Mouse (Mus musculus) embryonic facial prominence, embryonic 15.5 days (tissue): Measurements from ENCODE around the gene Lrrc8e. TPM values are rescaled to one million over a fixed set of nuclear protein-coding genes. Genes with fewer than 3 reads are reported as not detected.
"Not testable (repeated sequence)": the region's sequence is repeated elsewhere in the genome, so short reads cannot be mapped to it uniquely, and the experiment has no call there.

Experiments
- ATAC-seq: fragments of 200-750 bp; cut with Nextera tagmentation; 2 replicates; pipeline ENCODE4 v1.8.0; 2017; ENCODE audit warnings: low read depth, moderate TSS enrichment; ENCODE audit not compliant: insufficient number of reproducible peaks, low FRiP score, low TSS enrichment
- H3K27ac ChIP-seq: fragments of 300-500 bp; sonication (generic); replicated peaks from 2 replicates; pipeline ENCODE4 v1.5.1; 2015; ENCODE audit warnings: mild to moderate bottlenecking, inconsistent platforms
- H3K27me3 ChIP-seq: fragments of 300-500 bp; sonication (generic); 2 replicates; pipeline ENCODE4 v1.6.1; 2015; ENCODE audit warnings: inconsistent platforms
- H3K36me3 ChIP-seq: fragments of 300-500 bp; sonication (generic); 2 replicates; pipeline ENCODE4 v1.6.1; 2015; ENCODE audit warnings: mild to moderate bottlenecking, inconsistent platforms
- H3K4me1 ChIP-seq: fragments of 300-500 bp; sonication (generic); 2 replicates; pipeline ENCODE4 v1.6.1; 2015; ENCODE audit warnings: inconsistent platforms
- H3K4me2 ChIP-seq: fragments of 300-500 bp; sonication (generic); replicated peaks from 2 replicates; pipeline ENCODE4 v1.6.1; 2015; ENCODE audit warnings: mild to moderate bottlenecking, inconsistent platforms
- H3K4me3 ChIP-seq: fragments of 300-500 bp; sonication (generic); replicated peaks from 2 replicates; pipeline ENCODE4 v1.5.1; 2015; ENCODE audit warnings: mild to moderate bottlenecking, inconsistent platforms
- H3K9ac ChIP-seq: fragments of 300-500 bp; sonication (generic); 2 replicates; pipeline ENCODE4 v1.6.1; 2015; ENCODE audit warnings: inconsistent platforms
- H3K9me3 ChIP-seq: fragments of 300-500 bp; sonication (generic); replicated peaks from 2 replicates; pipeline ENCODE4 v1.6.1; 2016; ENCODE audit warnings: inconsistent platforms
- WGBS: fragments of 180-500 bp; shearing (Covaris S2); methylation state at CpG from one replicate; pipeline ENCODE4 v1.1.7; 2015; 5-methylcytosine and 5-hydroxymethylcytosine counted together
- polyA plus RNA-seq: library from polyadenylated mRNA; unstranded; fragments of >200 nt; fragmentation: Nextera tagmentation; extraction: Ambion mirVana; gene quantifications from 2 replicates; pipeline ENCODE4 v1.2.1, GENCODE M21; 2015

Lrrc8e gene
- polyA plus RNA-seq, 1 experiment from 2014 or later, result 3.2 TPM

DNA sequence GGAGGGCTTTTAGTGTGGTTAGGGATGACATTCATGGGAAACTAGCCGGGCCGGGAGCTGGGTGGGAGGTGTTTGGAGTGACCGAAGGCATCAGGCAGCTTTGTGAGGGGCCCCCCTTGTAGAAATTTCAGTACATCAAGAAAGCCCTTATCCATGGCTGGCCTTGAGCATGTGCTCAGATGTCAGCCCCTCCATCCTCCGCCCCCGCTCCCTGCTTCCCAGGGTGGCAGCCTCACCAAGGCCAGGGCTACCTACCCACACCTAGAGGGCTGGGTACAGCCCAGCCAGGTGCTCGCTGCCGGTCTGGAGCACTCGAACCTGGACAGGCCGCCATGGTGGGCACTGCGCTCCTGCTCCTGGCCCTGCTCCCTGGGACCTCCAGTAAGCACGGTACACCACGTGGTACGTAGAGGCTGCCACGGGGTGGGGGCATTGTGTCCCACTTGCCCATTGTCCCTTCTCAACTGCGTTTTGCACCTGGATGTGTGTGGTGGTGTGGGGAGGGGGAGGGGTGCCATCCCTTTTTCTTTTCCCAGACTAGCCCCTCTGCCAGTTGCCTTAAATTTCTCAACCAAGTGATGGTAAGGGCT is 21.4 kb downstream of the Lrrc8e start, which contains the start of gene Tgfbr3l:
Gene Tgfbr3l (plus strand): TSS at position 264 of the 590 bp plus-strand sequence.
- no peak within 1 kb of the TSS for H3K9ac ChIP-seq
- H3K27ac ChIP-seq, result 0 out of 2 replicates have a peak within 1 kb of the TSS, but pooled peaks have one; percentile 17
- H3K9me3 ChIP-seq, result no peaks in the 10 kb centered on the region
- H3K27me3 ChIP-seq, result no peaks in the 10 kb centered on the region
- no peak within 1 kb of the TSS for H3K4me2 ChIP-seq
- no peak within 1 kb of the TSS for H3K4me3 ChIP-seq
- peaks cover 19% of the 10 kb centered on the region for H3K4me1 ChIP-seq
- H3K36me3 ChIP-seq, result peaks cover 53% of the 10 kb centered on the region
- ATAC-seq, result no peak
- WGBS, result 83% methylated on average over 15 of the region's 15 CpGs

DNA sequence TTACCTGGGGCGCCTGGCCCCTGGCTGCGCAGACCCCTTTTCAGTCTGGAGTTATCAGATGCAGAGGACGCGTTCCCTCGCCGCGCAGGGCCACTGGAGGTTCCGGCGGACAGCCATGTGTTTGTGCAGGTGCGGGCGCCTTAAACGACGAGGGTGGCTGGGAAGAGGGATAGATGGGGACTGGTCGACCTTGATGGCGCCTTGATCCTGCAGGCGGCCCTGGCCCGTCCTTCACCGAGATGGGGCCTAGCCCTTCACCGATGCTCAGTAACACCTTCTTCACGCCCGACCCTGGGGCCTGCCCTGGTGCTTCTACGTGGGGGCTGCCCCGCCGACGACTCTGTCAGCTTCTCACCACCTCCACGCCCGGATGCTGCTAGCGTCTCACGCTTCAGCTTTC is 22.6 kb downstream of the Lrrc8e start:
- H3K9ac ChIP-seq, result no peak overlapping the region
- H3K36me3 ChIP-seq, result peaks cover 41% of the 10 kb centered on the region
- no peak for ATAC-seq
- WGBS, result 21% methylated on average over 29 of the region's 29 CpGs
- H3K4me3 ChIP-seq, result no peak overlapping the region
- peaks cover 27% of the 10 kb centered on the region for H3K4me1 ChIP-seq
- H3K27me3 ChIP-seq, result no peaks in the 10 kb centered on the region
- H3K9me3 ChIP-seq, result no peaks in the 10 kb centered on the region
- no peak overlapping the region for H3K4me2 ChIP-seq
- H3K27ac ChIP-seq, result 0 out of 2 replicates have a peak overlapping the region, but pooled peaks have one; percentile 17

DNA sequence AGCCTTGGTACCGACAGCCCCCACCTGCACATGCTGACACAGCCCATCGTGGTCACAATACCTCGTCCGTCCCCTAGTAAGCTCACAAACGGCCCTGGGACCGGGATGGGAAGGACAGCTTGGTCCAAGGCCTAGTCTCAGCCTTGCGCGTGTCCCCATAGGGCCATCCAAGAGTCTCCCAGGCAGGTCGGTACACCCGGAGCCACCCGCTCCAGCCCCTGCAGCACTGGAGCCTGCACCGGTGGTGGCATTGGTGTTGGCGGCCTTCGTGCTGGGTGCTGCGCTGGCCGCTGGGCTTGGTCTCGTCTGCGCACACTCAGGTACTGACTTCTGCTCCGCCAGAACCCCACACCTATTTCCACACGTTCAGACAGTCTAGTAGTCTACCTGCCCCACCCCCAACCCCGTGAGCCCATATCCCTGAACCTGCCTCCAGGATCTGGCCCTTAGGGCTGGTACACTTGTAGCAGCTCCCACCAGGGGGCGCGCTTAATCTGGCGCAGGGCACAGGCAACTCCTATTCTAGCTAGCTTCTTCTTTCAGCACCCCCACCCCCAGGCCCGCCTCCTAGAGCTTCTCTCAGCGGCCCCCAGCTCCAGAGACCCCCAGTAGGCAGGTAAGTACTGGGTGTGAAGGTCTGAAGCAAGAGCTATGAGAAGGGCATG is 23.8 kb downstream of the Lrrc8e start:
- Histone ChIP-seq H3K36me3 (peaks cover 40% of the 10 kb centered on the region), H3K4me3 (no peak overlapping the region), H3K4me2 (no peak overlapping the region), H3K4me1 (peaks cover 29% of the 10 kb centered on the region), H3K27ac (no peak overlapping the region), H3K27me3 (no peaks in the 10 kb centered on the region), H3K9me3 (no peaks in the 10 kb centered on the region), H3K9ac (no peak overlapping the region)
- ATAC-seq, result 0 out of 2 replicates have a peak, but pooled peaks have one; percentile 5
- 36% methylated on average over 26 of the region's 26 CpGs for WGBS

DNA sequence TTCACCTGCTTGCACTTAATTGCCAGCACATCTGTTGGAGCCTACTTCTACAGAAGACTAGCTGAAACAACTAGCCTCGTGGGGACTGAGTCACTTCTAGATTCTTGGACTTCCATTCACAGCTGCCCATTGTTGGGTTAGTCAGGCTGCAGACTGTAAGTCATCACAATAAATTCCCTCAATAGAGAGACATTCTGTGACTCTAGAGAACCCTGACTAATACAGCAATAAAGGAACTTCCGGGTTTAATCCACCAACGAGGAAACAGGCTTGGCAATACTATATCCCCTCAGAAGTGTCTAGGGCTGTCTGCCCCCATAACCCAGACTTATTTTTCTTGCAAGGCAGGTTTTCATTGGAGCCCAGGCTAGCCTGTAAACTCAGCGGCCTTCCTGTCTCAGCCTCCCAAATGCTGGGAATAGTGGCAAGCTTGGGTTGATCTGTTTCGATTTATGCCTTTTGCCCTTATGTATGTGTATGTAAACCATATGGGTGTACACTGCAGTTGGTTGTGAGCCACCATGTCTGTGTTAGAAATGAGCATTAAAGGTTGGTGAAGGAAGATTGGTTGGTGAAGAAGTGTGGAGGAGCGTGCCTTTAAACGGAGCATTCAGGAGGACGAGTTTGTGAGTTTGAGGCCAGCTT is 25.6 kb downstream of the Lrrc8e start:
- H3K27me3 ChIP-seq, result no peaks in the 10 kb centered on the region
- peak overlapping the region; percentile 100 for H3K4me3 ChIP-seq
- peaks cover 35% of the 10 kb centered on the region for H3K4me1 ChIP-seq
- H3K27ac ChIP-seq, result peak overlapping the region; percentile 93
- H3K4me2 ChIP-seq, result peak overlapping the region; percentile 78
- 38% methylated on average over 8 of the region's 8 CpGs for WGBS
- no peaks in the 10 kb centered on the region for H3K9me3 ChIP-seq
- no peak for ATAC-seq
- H3K9ac ChIP-seq, result peak overlapping the region; percentile 99; the same call in 1 of the 2 replicates
- peaks cover 35% of the 10 kb centered on the region for H3K36me3 ChIP-seq

DNA sequence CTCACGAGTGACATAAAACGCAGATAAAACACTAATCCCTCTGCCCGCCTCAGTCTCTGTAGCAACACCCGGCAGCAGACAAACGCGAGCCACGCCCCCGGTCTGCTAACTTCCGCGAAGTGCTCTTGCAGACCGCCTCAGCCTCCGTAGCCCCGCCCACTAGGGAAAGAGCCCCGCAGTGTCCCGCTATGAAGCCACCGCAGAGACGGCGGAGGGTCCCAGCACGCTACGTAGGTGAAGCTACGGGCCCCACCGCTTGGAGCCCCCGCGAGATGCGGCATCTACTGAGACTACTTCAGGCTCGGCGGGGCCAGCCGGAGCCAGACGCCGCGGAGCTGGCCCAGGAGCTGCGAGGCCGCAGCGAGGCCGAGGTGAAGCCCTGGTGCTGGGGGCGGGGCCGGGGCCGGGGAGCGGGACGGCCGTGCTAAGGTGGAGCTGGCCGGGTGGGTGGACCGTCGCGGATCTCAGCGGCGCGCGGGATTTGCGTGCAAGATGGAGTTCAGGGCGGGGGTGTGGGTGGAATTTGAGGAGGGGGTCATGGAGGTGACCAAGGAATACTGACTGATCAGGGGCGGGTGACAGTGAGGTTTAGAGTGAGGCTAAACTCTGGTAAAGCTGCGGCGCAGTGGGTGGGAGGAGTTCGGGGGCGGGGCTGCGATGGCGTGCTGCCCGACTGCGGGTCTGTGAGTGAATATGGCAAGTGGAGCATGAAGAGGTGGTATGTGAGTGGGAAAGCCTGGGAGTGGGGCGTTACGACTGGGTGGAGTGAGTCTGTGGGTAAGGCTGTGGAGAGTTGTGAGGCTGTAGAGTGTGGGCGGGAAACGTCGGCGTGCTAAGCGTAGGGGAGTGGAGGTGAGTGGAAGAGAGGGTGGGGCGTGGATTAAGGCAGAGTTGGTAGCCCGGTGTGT is 26.6 kb downstream of the Lrrc8e start, which contains the start of gene Snapc2:
Gene Snapc2 (plus strand): TSS at position 147 of the 908 bp plus-strand sequence.
- Histone ChIP-seq H3K27me3 (no peaks in the 10 kb centered on the region), H3K4me2 (peak within 1 kb of the TSS; percentile 78), H3K4me1 (peaks cover 45% of the 10 kb centered on the region), H3K36me3 (peaks cover 25% of the 10 kb centered on the region), H3K9ac (peak within 1 kb of the TSS; percentile 99), H3K9me3 (no peaks in the 10 kb centered on the region), H3K4me3 (peak within 1 kb of the TSS; percentile 100), H3K27ac (peak within 1 kb of the TSS; percentile 93)
- ATAC-seq, result peak; percentile 91
- under 1% methylated on average over 69 of the region's 69 CpGs for WGBS

DNA sequence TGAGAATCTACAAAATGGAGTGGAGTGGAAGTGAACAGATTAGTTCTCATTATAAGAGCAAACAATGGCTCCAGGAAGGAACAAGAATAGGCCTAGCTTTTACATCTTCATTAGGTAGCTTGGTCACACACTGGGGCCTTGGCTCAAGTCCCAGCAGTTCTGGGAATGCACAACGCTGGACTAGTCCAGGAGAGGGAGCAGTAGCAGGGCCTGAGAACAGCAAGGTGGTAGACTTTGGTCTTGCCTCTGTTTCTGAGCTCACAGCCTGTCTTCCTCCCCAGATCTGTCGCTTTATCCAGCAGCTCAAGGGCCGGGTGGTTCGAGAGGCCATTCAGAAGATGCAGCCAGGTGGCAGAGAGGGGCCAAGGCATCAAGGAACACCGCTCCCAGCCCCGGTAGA is 27.4 kb downstream of the Lrrc8e start:
- WGBS, result 68% methylated on average over 6 of the region's 6 CpGs
- Histone ChIP-seq H3K4me1 (peaks cover 45% of the 10 kb centered on the region), H3K27me3 (no peaks in the 10 kb centered on the region), H3K4me3 (peak overlapping the region; percentile 100), H3K4me2 (peak overlapping the region; percentile 78), H3K27ac (peak overlapping the region; percentile 93; the same call in 1 of the 2 replicates), H3K9me3 (no peaks in the 10 kb centered on the region), H3K9ac (peak overlapping the region; percentile 99; the same call in 1 of the 2 replicates), H3K36me3 (peaks cover 23% of the 10 kb centered on the region)
- ATAC-seq, result no peak

DNA sequence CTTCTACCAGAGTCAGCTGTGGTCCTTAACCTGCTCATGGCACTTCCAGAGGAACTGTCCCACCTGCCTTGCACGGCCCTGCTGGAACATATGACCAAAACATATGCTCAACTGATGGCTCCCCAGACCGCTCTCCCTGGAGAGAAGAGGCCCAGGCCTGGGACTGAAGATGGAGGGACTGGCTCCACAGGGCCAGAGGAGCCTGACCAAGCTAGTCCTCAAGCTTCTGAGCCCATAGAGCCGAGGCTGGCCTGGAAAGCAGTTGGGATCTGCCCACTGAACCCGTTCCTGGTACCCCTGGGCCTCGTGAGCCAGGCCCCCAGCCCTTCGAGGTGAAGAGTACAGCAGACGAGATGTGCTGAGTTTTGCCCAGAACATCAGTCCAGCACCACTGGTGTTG is 28.8 kb downstream of the Lrrc8e start:
- Histone ChIP-seq H3K36me3 (peaks cover 30% of the 10 kb centered on the region), H3K4me1 (peaks cover 44% of the 10 kb centered on the region)
- not testable (repeated sequence) for H3K9me3 ChIP-seq, H3K27me3 ChIP-seq, H3K9ac ChIP-seq, ATAC-seq, H3K4me3 ChIP-seq, H3K27ac ChIP-seq, H3K4me2 ChIP-seq
- 87% methylated on average over 7 of the region's 7 CpGs for WGBS

DNA sequence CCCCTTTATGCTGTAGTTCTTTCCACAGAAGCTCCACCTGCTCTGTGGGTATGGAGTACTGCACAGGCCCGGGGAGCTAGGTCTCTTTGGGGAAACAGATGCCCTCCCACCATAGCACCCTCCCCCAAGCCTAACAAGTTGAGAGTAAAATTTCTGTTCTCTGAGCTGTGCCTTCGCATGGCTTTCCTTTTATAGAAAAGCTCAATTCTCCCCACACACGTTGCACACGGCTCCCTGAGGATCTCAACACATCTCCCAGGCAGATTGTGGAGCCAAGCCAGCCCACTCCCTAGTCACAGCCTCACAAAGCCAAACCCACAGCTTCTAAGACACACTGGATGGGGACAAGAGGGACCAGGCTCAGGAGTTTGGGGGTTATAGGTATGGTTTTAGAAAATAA is 30.3 kb downstream of the Lrrc8e start:
- Histone ChIP-seq H3K9me3 (no peaks in the 10 kb centered on the region), H3K4me1 (peaks cover 40% of the 10 kb centered on the region), H3K27ac (0 out of 2 replicates have a peak overlapping the region, but pooled peaks have one; percentile 1), H3K9ac (no peak overlapping the region), H3K4me3 (no peak overlapping the region), H3K4me2 (0 out of 2 replicates have a peak overlapping the region, but pooled peaks have one; percentile 87), H3K36me3 (peaks cover 44% of the 10 kb centered on the region), H3K27me3 (no peaks in the 10 kb centered on the region)
- WGBS, result 36% methylated on average over 4 of the region's 4 CpGs
- ATAC-seq, result no peak

DNA sequence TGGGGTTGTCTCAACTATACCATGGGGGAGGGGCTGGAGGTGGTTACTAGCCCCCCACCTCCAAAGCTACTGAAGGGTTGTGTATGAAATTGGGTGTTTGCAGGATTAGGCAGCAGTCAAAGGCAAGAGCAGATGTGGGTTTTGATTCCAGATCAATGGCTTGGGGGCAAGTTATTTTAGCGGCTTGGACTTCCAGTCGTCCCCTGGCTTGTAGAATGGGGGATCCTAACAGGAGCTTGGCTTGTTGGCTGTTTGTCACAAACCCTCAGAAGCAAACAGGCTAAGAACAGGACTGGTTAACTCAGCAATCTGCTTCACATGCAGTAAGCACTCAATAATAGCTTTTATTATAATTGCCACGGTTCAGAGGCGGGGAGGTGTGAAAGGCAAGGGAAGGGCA is 30.7 kb downstream of the Lrrc8e start:
- WGBS, result 62% methylated on average over 4 of the region's 4 CpGs
- Histone ChIP-seq H3K27ac (0 out of 2 replicates have a peak overlapping the region, but pooled peaks have one; percentile 1), H3K4me1 (peaks cover 39% of the 10 kb centered on the region), H3K9me3 (no peaks in the 10 kb centered on the region), H3K4me3 (peak overlapping the region; percentile 74), H3K9ac (no peak overlapping the region), H3K36me3 (peaks cover 48% of the 10 kb centered on the region), H3K27me3 (no peaks in the 10 kb centered on the region), H3K4me2 (peak overlapping the region; percentile 87; the same call in 1 of the 2 replicates)
- no peak for ATAC-seq

DNA sequence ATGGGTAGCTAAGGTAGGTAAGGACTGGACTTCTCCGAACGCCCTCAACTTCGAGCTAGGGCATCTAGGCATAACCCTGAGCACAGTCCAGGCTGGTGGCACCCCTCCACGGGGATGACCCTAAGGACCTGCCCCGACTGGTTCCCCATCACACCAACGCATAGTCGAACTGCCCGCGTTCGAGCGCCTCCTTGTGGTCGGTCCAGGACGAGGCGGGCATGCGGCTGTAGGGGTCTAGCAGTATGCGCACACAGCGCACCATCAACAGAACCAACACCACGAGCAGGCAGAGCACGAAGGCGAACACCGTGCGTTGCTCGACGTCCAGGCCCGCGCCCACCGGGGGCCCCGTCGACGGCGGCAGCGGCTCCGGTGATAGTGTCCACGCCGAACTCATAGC is 31.6 kb downstream of the Lrrc8e start:
- 3% methylated on average over 35 of the region's 35 CpGs for WGBS

More for the DNA sequence above, 31.6 kb downstream of the Lrrc8e start:
- peak overlapping the region; percentile 74 for H3K4me3 ChIP-seq
- H3K9ac ChIP-seq, result peak overlapping the region; percentile 57
- peaks cover 36% of the 10 kb centered on the region for H3K4me1 ChIP-seq
- peak overlapping the region; percentile 87 for H3K4me2 ChIP-seq
- peak overlapping the region; percentile 83 for H3K27ac ChIP-seq
- H3K36me3 ChIP-seq, result peaks cover 57% of the 10 kb centered on the region
- H3K9me3 ChIP-seq, result no peaks in the 10 kb centered on the region
- peak; percentile 59 for ATAC-seq
- H3K27me3 ChIP-seq, result no peaks in the 10 kb centered on the region
